Mouse (Mus musculus) C2C12 (cell line): ENCODE results near the gene Gm7951. TPM values are rescaled to one million over a fixed set of nuclear protein-coding genes. Genes with fewer than 3 reads are reported as not detected.
"Not testable (repeated sequence)": the region's sequence is repeated elsewhere in the genome, so short reads cannot be mapped to it uniquely, and the experiment has no call there.

Experiments
- H3K27me3 ChIP-seq: one replicate; pipeline ENCODE4 v1.6.1; 2011; ENCODE audit not compliant: control insufficient read depth, insufficient read depth, insufficient read length
- H3K36me3 ChIP-seq: one replicate; pipeline ENCODE4 v1.6.1; 2011; ENCODE audit not compliant: control insufficient read depth, insufficient read depth
- H3K4me3 ChIP-seq: one replicate; pipeline ENCODE4 v1.5.1; 2011; ENCODE audit warnings: mild to moderate bottlenecking, control low read depth; ENCODE audit not compliant: poor library complexity, insufficient read depth, severe bottlenecking
- H3K79me2 ChIP-seq: one replicate; pipeline ENCODE4 v1.6.1; 2011; ENCODE audit not compliant: control insufficient read depth, insufficient read depth
- H3K79me3 ChIP-seq: one replicate; pipeline ENCODE4 v1.6.1; 2011; ENCODE audit warnings: low read depth, control low read depth
- H3ac ChIP-seq: one replicate; pipeline ENCODE3; 2011; ENCODE audit warnings: low read depth; ENCODE audit not compliant: control insufficient read depth, insufficient read length
- long read RNA-seq, 2 experiments: library from polyadenylated mRNA; unstranded; transcript quantifications; one replicate each; pipeline ENCODE4 v2.0.0; 2019 to 2020
- polyA plus RNA-seq: library from polyadenylated mRNA; unstranded; fragments of >200 nt; fragmentation: generic; extraction: Trizol; gene quantifications from one replicate; pipeline ENCODE4 v1.2.1, GENCODE M21; 2012; ENCODE audit warnings: missing spikeins

Gm7951 gene
- polyA plus RNA-seq = not detected
- long read RNA-seq, experiment 1 = 0 reads
- long read RNA-seq, experiment 2 = 0 reads

DNA sequence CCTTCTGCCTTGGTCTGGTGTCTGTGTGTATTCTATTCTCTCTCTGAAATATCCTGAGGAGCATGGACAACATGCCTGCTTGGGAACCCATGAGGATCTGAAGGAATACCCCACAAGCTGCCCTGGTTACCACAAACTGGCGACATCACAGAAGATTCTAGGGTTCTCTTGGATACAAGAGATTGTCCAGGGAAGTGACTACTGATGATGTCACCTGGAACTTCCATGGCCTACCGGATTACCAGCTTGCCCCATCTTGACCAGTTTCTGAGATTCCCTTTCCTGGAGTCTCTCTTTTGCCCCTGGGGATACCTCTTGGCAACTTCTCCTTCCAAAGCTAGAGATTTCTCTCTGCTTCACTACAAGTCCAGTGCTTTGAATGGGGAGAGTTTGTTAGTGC lies at the start of gene Gm7951:
Gene Gm7951, minus strand, starts transcription at position 101 of the 400 bp plus-strand sequence.
- H3K27me3 ChIP-seq, H3K79me2 ChIP-seq, H3K79me3 ChIP-seq, H3ac ChIP-seq, H3K36me3 ChIP-seq, H3K4me3 ChIP-seq: not testable (repeated sequence)

DNA sequence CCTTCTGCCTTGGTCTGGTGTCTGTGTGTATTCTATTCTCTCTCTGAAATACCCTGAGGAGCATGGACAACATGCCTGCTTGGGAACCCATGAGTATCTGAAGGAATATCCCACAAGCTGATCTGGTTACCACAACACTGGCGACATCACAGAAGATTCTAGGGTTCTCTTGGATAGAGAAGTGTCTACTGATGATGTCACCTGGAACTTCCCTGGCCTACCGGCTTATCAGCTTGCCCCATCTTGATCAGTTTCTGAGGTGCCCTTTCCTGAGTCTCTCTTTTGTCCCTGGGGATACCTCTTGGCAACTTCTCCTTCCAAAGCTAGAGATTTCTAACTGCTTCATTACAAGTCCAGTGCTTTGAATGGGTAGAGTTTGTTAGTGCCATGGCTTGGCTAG lies 45.4 kb upstream of the Gm7951 start, which contains the start of gene Gm17027:
Gene Gm17027, minus strand, starts transcription at position 101 of the 400 bp plus-strand sequence.
- H3K79me2 ChIP-seq, H3ac ChIP-seq, H3K4me3 ChIP-seq: not testable (repeated sequence)

DNA sequence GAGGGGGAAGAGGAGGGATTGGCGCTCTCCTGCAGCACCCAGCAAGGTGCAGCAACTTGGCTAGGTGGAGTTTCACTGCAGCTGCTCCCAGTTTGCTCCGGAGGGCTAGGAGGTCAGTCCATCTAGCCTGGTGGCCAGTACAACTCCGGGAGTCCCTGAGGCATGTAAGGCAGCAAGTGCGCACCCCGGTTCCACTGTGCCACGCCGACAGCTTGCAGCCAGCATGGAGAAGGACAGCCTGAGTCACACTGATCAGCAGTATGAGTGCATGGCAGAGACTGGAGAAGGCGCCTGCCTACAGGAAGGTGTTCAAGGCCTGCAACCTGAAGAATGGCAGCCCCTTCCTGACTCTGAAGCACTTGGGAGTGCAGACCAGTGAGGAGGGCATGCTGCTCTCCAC lies 17.4 kb upstream of the Gm7951 start:
- H3K4me3 ChIP-seq, H3K36me3 ChIP-seq, H3K79me2 ChIP-seq, H3ac ChIP-seq, H3K27me3 ChIP-seq, H3K79me3 ChIP-seq: not testable (repeated sequence)

More for the DNA sequence above, 45.4 kb upstream of the Gm7951 start, which contains the start of gene Gm17027:
- not testable (repeated sequence) for H3K27me3 ChIP-seq, H3K36me3 ChIP-seq, H3K79me3 ChIP-seq

DNA sequence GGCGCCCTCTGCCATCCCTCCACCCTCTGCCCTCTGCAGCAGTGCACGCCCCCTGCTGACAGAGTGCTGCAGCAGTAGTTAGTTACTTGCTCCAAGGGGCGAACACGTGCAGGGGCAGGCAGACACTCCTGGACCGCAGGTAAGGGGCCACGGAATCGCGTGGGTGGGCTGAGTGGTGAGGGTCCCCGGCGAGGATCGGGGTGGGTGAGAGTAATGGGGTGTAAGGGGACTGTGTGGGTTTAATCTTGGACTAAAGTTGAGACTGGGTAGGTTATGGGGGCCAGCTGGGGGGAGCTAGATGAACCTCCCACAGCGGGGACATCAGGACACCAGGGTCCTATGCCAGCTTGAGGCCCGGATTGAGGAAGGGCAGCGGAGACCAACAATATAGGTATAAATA lies 16.6 kb upstream of the Gm7951 start:
- H3K27me3 ChIP-seq, H3ac ChIP-seq, H3K36me3 ChIP-seq, H3K4me3 ChIP-seq, H3K79me3 ChIP-seq, H3K79me2 ChIP-seq: not testable (repeated sequence)

Other genes starting within 250 kb of the Gm7951 start
- gene Gm7980, start 210.1 kb downstream of the Gm7951 start, polyA plus RNA-seq = not detected
- not detected for gene 1700049E17Rik1, start 192.4 kb downstream of the Gm7951 start, polyA plus RNA-seq
- not detected for gene 1700024B05Rik, start 173.4 kb downstream of the Gm7951 start, polyA plus RNA-seq
- gene Gm6401, start 149.4 kb downstream of the Gm7951 start, polyA plus RNA-seq = not detected
- 0.04 TPM for gene Gm3543, start 134.0 kb downstream of the Gm7951 start, polyA plus RNA-seq
- not detected for gene Gm17027, start 45.3 kb upstream of the Gm7951 start, polyA plus RNA-seq
- gene Gm3573, start 73.4 kb upstream of the Gm7951 start, polyA plus RNA-seq = not detected
- gene Gm17026, start 142.7 kb upstream of the Gm7951 start, polyA plus RNA-seq = not detected
- gene Gm9611, start 180.0 kb upstream of the Gm7951 start, polyA plus RNA-seq = not detected
- not detected for gene Gm7995, start 192.8 kb upstream of the Gm7951 start, polyA plus RNA-seq